Mouse (Mus musculus): ENCODE results near the gene Casq2.

DNA sequence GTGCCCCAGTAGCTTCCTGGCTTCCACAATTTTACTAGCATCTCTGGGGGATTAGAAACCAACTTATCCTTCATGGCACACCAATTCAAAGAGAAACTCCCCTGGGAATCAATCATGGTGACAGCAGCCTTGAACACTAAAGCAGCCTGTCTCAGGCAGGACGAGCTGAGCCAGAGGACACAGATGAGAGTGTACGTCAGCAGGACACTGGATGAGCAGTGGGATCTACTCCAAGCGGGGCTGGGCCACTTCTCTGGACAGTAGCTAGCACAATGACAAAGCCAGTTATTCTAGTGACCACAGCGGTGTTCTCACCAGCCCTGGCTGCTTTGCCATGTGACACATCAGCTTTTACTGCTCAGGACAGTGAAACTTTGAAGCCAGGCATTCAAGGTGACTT lies 95.0 kb downstream of the Casq2 start:
- TF ChIP-seq CEBPB (IDR thresholded peaks at IDR 0.05; ENCODE audit: insufficient read depth, poor library complexity, severe bottlenecking) (no peak), POLR2AphosphoS2 (IDR thresholded peaks at IDR 0.05; ENCODE audit: insufficient read length, low read depth) (no peak), POLR2A (IDR thresholded peaks at IDR 0.05; ENCODE audit: insufficient read length, low read depth) (no peak), TCF3 (IDR thresholded peaks at IDR 0.05; ENCODE audit: insufficient read length, low read depth) (no peak)

All from myocyte (in vitro differentiated cells).